Mouse (Mus musculus): ENCODE measurements at regions not wholly inside any gene's neighbourhood (a gene's known extent, or its start where the extent isn't known, plus 50 kb on each side); places are given as distances from the start of the nearest gene placed in this dataset.
A peak's percentile ranks its signal among the peaks of the same experiment; 100 is the strongest.

DNA sequence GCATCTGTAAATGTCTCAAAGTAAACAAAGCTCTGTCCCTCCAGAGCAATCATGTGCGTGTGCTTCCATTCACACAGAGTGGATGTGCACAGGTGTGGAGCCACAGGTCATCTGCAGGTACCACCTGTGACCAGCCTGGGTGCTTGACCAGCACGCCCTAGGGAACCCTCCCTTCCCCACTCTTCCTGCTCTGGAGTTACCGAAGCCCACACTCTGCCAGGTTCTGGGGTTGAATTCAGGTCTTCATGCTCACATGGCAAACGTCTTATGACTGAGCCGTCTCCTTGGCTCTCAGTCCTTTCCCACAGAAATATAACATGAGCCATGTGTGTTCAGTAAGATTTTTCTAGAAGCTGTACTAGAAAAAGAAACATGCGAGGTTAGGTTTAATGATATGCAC, 140.0 kb upstream of the Irf2bp2 start:
- DNase-seq (ENCODE audit: low read depth): no peak
- TF ChIP-seq POLR2A (IDR thresholded peaks at IDR 0.05; ENCODE audit: borderline replicate concordance, extremely low read depth, insufficient read depth, insufficient read length, poor library complexity, severe bottlenecking) (no peak), CTCF (IDR thresholded peaks at IDR 0.05; ENCODE audit: borderline replicate concordance, extremely low read depth, insufficient read depth, insufficient read length) (no peak)

DNA sequence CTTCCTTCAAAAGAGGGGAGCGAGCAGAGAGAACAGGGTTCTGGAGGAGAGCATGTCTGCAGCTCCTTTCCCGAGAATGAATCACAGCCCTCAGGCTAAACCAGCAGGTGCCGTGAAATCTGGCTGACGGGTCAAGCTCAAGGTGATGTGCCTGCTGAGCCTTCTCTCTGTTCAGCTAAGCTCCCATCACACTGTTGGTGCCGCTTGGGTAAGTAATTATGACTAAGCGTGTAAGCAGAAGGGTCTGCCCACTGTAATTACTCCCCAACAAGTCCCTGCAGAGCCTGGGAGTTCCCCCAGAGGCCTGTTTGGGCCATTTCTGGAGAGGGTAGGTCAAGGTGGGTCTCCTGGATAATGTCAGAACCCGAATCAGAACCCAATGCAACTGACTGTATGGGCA, 139.5 kb upstream of the Irf2bp2 start:
- DNase-seq (ENCODE audit: low read depth): peak; percentile 79

DNA sequence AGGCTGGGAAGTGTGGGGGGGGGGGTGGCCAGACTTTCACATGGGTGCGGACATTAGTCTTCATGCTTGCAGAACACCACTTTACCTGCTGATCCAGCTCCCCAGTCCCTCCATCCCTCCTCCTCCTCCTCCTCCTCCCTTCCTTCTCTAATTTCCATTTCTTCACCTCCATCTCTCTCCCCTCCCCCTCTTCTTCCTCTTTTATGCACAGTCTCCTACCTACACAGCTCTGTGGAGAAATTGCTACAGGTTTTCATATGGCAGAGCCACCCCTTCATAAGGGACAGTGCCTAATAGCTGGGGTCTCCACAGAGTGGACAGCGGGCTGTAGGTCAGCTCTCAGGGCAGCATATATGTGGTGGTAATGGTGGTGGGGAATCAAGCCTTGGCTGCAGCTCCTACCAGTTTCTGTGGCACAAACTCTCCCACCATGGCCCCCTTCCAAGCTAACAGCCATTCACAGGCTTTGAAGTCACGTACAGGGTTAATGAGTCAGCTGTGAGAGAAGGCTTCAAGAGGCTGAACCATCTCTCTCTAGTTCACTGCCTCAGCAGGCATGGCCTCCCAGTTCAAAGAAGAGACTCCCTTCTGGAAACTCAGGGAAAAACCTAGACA, 136.3 kb upstream of the Irf2bp2 start:
- DNase-seq (ENCODE audit: low read depth): peak; percentile 44
- TF ChIP-seq POLR2A (IDR thresholded peaks at IDR 0.05; ENCODE audit: borderline replicate concordance, extremely low read depth, insufficient read depth, insufficient read length, poor library complexity, severe bottlenecking) (no peak), CTCF (IDR thresholded peaks at IDR 0.05; ENCODE audit: borderline replicate concordance, extremely low read depth, insufficient read depth, insufficient read length) (no peak)

More for the DNA sequence above, 139.5 kb upstream of the Irf2bp2 start:
- TF ChIP-seq CTCF (IDR thresholded peaks at IDR 0.05; ENCODE audit: borderline replicate concordance, extremely low read depth, insufficient read depth, insufficient read length) (no peak), POLR2A (IDR thresholded peaks at IDR 0.05; ENCODE audit: borderline replicate concordance, extremely low read depth, insufficient read depth, insufficient read length, poor library complexity, severe bottlenecking) (no peak)

DNA sequence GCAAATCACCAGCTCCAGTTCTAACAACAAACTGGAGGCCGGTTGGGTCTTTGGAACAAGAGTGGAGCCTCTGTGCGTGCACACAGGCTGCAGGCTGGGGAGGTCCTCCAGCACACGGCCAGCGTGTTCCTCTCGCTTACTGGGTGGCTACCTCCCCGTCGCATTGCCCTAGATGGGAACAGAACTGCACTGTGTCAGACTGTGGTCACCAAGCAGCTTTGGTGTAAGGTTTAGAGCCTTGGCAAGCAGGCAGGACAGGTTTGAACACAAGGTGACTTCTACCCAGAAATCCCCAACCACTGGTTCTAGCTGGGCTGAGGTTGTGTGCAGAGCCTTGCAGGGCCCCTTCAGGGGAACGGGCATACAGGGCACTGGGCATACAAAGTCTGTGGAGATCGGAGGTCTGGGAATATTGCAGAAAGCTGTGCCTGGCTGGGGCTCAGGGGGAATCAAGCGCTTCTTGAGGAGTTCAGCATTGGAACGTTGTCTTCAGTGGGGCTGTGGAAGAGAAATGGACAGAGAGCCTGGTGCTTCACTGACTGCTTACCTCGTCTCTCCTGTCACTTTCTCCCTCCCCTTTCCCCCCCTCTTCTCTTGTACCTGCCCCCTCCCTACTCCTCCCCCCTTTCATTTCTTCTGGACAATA, 135.3 kb upstream of the Irf2bp2 start:
- TF ChIP-seq POLR2A (IDR thresholded peaks at IDR 0.05; ENCODE audit: borderline replicate concordance, extremely low read depth, insufficient read depth, insufficient read length, poor library complexity, severe bottlenecking) (no peak), CTCF (IDR thresholded peaks at IDR 0.05; ENCODE audit: borderline replicate concordance, extremely low read depth, insufficient read depth, insufficient read length) (no peak)
- DNase-seq (ENCODE audit: low read depth): no peak

DNA sequence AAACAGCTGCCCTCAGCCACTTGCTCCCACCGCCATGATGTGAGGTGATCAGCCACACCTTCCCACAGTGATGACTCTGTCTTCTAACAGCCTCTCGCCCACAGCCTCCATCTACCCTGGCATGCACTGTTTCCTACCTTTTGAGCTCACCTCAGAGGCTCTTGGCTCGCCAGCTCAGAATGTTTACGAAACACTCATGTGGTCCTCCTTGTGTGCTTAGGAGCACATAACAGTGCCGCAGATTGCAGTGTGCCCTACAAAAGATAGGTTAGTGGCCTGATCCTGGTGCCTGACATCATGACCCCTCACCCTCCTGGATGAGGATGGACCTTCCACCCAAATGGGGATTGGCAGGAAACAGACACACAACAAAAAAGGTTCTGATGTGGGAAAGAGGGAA, 134.3 kb upstream of the Irf2bp2 start:
- TF ChIP-seq POLR2A (IDR thresholded peaks at IDR 0.05; ENCODE audit: borderline replicate concordance, extremely low read depth, insufficient read depth, insufficient read length, poor library complexity, severe bottlenecking) (no peak), CTCF (IDR thresholded peaks at IDR 0.05; ENCODE audit: borderline replicate concordance, extremely low read depth, insufficient read depth, insufficient read length) (no peak)
- no peak for DNase-seq (ENCODE audit: low read depth)

DNA sequence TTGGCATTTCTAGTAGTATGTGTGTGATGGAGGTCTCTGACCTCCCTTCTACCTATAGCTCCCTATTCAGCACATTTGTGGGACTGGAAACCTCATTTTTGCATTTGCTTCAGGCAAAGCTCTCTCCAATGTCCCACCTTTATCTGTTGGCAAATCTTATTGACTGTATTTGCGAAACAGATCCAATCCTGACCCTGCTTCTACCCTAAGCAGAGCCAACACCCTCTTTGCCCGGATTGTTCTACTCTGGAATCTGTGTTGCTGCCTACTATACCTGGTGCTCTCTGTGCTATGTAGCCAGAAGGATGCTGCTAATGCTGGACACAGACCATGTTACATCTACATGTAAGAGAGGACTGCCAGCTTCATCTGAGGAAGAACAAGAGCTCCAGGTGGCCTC, 133.3 kb upstream of the Irf2bp2 start:
- no peak for DNase-seq (ENCODE audit: low read depth)
- TF ChIP-seq POLR2A (IDR thresholded peaks at IDR 0.05; ENCODE audit: borderline replicate concordance, extremely low read depth, insufficient read depth, insufficient read length, poor library complexity, severe bottlenecking) (no peak), CTCF (IDR thresholded peaks at IDR 0.05; ENCODE audit: borderline replicate concordance, extremely low read depth, insufficient read depth, insufficient read length) (no peak)

DNA sequence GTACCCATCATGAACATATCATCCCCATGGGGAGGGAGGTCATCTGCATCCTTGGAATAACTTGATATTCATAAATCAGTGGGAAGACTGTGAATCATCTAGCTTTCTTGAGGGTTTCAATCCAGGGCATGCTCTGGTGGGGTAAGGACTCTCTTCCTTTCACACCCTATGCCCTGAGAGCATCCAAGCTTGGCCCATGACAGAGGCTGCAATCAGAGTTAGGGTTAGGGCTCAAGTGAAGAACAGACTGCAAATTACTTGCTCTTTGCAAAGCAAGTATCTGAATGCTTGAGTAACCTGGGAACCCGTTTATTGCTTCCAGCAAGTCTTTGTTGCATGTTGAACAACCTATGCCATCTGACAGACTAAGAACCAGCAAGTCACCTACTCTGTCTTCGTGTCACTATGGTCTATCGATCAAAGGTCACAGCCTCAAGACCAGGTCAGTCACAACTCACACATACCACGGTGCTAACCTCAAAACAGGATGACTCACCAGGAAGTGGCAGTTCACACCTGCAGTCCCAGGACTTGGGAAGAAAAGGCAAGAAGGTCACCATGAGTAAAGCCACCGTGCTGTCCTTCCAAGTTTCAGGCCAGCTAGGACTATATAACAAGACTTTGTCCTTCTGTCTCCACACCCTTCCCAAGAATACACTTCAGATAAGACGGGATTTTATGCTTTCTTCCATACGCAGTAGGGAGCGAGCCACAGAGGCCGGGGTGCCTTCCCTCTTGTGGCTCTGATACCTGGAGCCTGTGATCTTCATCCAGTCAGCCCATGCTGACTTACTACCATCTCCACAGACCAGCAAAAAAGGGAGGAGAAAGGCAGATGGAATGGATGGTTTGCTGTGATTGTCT, 129.7 kb upstream of the Irf2bp2 start:
- no peak for DNase-seq (ENCODE audit: low read depth)
- TF ChIP-seq CTCF (IDR thresholded peaks at IDR 0.05; ENCODE audit: borderline replicate concordance, extremely low read depth, insufficient read depth, insufficient read length) (no peak), POLR2A (IDR thresholded peaks at IDR 0.05; ENCODE audit: borderline replicate concordance, extremely low read depth, insufficient read depth, insufficient read length, poor library complexity, severe bottlenecking) (no peak)

DNA sequence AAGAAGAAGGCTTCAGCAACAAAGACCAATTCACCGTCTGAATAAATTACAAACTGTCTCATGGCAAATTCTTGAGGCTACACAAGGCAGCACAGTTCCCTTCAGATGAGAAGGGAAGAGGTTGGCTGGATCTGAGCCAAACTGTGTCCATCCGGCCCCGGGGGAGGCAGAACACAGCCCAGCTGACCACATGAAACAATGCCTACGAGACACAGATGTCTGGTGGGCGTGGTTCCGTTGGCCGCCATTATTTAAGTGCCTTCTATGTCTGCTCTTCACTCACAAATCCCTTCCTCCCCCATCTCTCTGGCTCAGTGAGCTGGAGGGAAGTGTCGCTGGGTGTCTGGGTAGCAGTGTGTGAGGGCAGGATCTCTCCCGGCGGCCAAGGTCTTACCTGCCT, 127.8 kb upstream of the Irf2bp2 start:
- peak; percentile 27 for DNase-seq (ENCODE audit: low read depth)
- no peak for TF ChIP-seq CTCF (IDR thresholded peaks at IDR 0.05; ENCODE audit: borderline replicate concordance, extremely low read depth, insufficient read depth, insufficient read length)
- TF ChIP-seq POLR2A (IDR thresholded peaks at IDR 0.05; ENCODE audit: borderline replicate concordance, extremely low read depth, insufficient read depth, insufficient read length, poor library complexity, severe bottlenecking): no peak

DNA sequence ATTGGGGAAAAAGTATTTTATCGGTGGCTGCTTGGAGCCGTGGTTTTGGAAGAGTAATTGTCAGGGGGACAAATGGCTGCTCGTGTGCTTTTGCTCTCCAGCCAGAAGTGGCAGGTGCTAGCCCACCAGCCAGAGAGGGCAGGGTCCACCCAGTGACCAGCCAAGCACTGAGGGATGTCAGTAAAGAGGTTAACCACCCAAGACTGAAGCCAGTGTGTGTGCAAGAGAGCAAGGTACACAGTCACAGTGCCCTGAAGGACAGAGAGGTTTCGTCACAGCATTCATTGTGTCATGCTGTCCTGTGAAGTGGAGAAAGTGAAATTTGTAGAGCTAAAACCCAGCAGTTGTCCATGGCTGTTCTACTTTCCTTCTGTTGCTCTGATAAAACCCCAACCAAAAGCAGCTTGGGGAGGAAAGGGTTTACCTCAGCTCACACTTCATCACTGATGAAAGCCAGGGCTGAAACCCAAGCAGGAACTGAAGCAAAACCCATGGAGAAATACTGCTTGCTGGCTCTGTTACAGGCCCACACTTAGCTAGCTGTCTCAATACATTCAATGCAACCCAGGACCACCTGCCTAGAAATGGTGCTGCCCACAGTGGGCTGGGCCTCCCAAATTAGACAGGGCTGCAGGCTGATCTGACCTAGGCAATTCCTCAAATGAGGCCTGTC, 126.8 kb upstream of the Irf2bp2 start:
- no peak for TF ChIP-seq POLR2A (IDR thresholded peaks at IDR 0.05; ENCODE audit: borderline replicate concordance, extremely low read depth, insufficient read depth, insufficient read length, poor library complexity, severe bottlenecking)
- TF ChIP-seq CTCF (IDR thresholded peaks at IDR 0.05; ENCODE audit: borderline replicate concordance, extremely low read depth, insufficient read depth, insufficient read length): no peak
- DNase-seq (ENCODE audit: low read depth): no peak

DNA sequence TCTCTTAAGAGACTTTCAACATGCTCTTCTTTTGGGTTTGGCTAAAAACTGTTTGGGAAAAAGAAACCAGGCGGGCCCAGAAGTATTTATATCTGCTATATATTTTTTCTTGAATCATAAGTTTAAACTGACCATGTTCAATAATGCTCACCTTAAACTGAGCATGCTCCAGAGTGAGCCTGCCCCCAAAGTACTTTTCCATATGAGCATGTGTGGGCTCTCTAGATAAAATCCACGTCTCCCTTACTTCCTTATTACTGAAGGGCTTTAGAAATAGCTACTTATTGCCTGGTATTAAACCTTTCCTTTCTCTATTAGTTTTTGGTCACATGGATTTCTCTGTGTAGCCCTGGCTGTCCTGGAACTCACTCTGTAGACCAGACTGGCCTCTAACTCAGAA, 126.0 kb upstream of the Irf2bp2 start:
- no peak for DNase-seq (ENCODE audit: low read depth)
- TF ChIP-seq CTCF (IDR thresholded peaks at IDR 0.05; ENCODE audit: borderline replicate concordance, extremely low read depth, insufficient read depth, insufficient read length) (no peak), POLR2A (IDR thresholded peaks at IDR 0.05; ENCODE audit: borderline replicate concordance, extremely low read depth, insufficient read depth, insufficient read length, poor library complexity, severe bottlenecking) (no peak)

DNA sequence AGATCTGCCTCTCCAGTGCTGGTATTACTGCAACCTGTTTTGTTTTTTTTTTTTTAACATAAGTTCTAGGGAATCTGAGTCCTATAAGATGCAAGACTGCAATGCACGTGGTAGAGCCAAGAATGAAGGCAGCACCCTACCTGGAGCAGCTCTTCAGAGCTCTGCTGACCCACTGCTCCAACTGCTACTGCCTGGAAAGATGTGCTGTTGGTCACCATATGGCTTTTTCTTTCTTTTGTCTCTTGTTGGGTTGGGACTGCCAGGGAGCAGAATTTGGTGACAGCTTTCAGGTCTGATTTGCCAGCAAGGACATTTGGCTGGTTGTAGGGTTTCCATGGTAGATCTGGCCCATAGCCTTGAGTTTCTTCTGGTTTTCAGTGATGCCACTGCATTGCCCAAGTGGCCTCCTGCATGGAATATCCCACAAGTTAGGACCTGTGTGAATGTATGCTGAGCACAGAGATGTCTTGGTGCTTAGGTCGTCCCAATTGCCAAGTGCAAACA, 123.9 kb upstream of the Irf2bp2 start:
- DNase-seq (ENCODE audit: low read depth): no peak
- TF ChIP-seq POLR2A (IDR thresholded peaks at IDR 0.05; ENCODE audit: borderline replicate concordance, extremely low read depth, insufficient read depth, insufficient read length, poor library complexity, severe bottlenecking) (no peak), CTCF (IDR thresholded peaks at IDR 0.05; ENCODE audit: borderline replicate concordance, extremely low read depth, insufficient read depth, insufficient read length) (no peak)
